Mouse (Mus musculus): ENCODE results near the gene Gm17387.
A peak's percentile ranks its signal among the peaks of the same experiment; 100 is the strongest.

The Gm17387 gene

DNA sequence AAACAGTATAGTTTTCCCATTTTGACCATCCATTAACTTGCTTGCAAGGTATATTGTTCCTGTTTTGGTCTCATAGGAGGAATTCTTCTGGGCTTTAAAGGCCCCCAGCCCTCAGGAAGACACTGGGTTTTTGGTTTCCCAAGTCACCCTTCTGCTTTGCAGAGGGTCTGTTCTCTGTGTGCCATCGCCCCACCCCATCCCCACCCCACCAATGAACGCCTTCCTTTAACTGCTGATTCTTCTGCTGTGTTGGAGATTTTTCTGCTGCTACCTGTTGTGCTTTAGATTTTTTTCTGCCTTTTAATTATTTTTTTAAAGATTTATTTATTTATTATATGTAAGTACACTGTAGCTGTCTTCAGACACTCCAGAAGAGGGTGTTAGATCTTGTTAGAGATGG is at the start of gene Gm17387:
TSS of gene Gm17387 (plus strand) at position 301 of the 400 bp plus-strand sequence.
- DNase-seq (ENCODE audit: extremely low spot score, low spot score), result no peak

- DNase-seq (ENCODE audit: extremely low spot score, low spot score), result no peak
Observed at GRCm38 (mm10) chr7:140981704-140982103, 47.2 kb upstream of the Gm17387 start.

- DNase-seq (ENCODE audit: extremely low spot score, low spot score), result no peak
Observed at GRCm38 (mm10) chr7:140982971-140983370, 46.0 kb upstream of the Gm17387 start.

DNA sequence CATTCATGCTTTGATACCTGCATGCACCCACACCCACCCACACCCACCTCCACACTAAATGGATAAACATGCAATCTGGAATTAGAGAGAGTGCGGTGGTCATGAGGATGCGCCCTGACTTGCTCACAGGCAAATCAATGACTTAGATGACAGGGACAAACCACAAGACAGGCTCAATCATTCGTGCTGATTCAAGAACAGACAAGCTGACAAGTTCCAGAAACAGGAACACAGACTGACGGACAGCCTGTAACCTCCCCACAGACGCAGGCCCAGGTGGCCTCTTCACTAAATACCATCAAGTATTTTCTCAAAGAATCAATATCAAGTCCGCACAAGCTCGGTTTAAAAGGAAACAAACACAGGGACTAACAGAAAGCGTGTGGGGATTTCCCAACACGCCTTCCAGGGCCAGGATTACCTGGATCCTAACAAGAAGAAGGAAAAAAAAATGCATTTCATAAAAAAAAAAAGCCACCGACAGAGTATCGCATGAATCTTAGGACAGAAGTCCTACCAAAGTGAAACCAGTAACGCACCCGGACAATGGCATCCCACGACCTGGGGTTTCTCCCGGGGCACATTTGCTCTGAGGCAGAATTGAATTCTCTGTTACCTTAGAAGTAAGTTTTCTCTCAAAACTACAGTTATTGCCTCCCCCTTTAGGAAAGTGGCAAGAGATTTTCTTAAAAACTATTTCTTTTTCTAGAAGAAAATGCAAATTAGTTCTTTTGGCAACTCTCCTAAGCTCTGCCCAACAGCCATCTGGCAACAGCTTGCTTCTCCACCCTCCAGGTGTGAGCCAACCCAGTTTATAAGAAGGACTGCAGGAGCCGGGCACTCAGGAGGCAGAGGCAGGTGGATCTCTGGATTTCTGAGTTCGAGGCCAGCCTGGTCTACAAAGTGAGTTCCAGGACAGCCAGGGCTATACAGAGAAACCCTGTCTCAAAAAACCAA is 41.5 kb upstream of the Gm17387 start:
- DNase-seq (ENCODE audit: extremely low spot score, low spot score), result no peak

DNA sequence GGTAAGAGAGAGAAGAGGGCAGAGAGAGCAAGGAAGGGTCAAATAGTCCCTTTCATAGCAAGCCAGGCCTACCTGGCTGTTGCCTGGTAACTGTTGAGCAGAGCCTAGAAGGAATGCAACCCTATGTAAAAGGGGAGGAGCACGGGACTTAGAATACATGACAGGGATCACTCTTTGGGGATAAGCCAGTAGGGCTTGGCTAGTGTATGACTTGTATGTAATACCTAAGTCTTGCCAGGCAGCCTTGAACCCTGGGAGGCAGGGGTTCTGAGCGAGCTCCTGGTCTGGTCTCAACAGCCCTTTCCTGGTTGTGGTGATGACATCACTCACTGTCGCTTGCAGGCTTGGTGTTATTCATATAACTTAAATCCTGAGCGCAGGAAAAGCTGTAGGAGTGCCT is 39.9 kb upstream of the Gm17387 start:
- no peak for DNase-seq (ENCODE audit: extremely low spot score, low spot score)

GRCm38 (mm10) chr7:140990185-140990584 is 38.7 kb upstream of the Gm17387 start:
- DNase-seq (ENCODE audit: extremely low spot score, low spot score), result no peak

GRCm38 (mm10) chr7:140990622-140991021 is 38.3 kb upstream of the Gm17387 start:
- no peak for DNase-seq (ENCODE audit: extremely low spot score, low spot score)

DNA sequence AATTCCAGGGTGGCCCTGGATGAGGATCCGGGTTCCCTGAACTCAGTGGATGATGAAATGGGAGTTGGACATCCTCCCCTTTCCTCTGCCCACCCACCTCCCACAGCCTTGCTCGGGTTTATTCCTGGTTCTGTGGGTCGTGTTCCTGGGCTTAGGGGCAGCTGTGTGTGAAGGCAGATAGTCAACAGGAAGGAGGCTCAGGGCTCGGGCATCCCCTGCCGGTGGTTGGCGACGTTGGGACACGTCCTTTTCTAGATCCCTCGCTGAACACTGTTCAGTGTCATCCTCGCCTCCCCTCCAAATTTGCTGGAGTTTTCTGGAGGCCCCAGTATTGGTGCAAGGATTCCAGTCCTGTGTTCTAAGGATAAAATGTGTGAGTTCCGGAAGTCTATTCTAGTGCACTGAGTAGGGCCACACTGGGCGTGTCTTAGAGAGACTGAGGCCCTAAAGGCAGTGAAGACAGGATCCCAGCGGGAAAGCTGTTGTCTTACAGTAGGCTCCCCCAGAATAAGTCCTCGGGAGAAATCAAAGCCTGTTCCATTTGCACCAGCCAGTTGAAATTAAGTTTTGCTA is 37.7 kb upstream of the Gm17387 start:
- no peak for DNase-seq (ENCODE audit: extremely low spot score, low spot score)

- DNase-seq (ENCODE audit: extremely low spot score, low spot score), result no peak
Observed at GRCm38 (mm10) chr7:140997817-140998216, 31.1 kb upstream of the Gm17387 start.

- no peak for DNase-seq (ENCODE audit: extremely low spot score, low spot score)
Observed at GRCm38 (mm10) chr7:140998853-140999700, 29.9 kb upstream of the Gm17387 start.

- no peak for DNase-seq (ENCODE audit: extremely low spot score, low spot score)
Observed at GRCm38 (mm10) chr7:141000881-141001708, 27.8 kb upstream of the Gm17387 start.

- no peak for DNase-seq (ENCODE audit: extremely low spot score, low spot score)
Observed at GRCm38 (mm10) chr7:141003248-141004010, 25.5 kb upstream of the Gm17387 start.

DNA sequence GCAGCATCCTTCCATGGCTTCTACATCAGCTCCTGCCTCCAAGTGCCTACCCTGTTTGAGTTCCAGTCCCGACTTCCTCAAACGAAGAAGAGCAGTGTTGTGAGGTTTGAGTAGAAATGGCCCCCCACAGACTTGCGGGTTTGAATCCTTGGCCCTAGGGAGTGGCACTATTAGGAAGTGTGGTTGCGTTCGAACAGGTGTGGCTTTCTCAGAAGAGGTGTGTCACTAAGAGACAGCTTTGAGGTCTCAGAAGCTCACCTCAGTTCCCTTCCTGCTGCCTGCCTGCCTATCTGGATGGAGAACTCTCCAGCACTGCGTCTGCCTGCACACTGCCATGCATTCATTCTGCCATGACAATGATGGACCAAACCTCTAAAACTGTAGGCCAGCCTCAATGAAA is 22.5 kb upstream of the Gm17387 start:
- no peak for DNase-seq (ENCODE audit: extremely low spot score, low spot score)

- no peak for DNase-seq (ENCODE audit: extremely low spot score, low spot score)
Observed at GRCm38 (mm10) chr7:141006914-141007313, 22.0 kb upstream of the Gm17387 start.

DNA sequence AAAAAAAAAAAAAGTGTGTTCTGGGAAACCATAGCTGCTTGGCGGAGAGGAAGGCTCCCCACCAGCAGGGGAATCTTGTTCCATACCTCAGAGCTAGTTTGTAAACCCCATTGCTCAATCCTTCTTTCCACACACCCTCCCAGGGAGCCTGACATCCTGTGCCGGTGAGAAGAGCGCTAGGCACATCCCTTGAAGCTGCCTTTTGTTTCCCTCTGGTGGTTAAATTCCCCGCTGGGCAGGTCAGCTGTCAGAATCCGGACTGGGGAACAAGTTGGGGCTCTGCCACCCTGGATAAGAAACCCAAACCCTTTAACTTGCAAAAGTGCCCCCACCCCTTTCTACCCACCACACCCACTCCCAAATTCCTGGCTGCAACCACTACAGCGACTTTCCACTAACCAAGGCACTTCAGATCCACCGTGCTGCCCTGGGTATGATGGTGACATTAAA is 20.6 kb upstream of the Gm17387 start:
- DNase-seq (ENCODE audit: extremely low spot score, low spot score), result peak; percentile 33

DNA sequence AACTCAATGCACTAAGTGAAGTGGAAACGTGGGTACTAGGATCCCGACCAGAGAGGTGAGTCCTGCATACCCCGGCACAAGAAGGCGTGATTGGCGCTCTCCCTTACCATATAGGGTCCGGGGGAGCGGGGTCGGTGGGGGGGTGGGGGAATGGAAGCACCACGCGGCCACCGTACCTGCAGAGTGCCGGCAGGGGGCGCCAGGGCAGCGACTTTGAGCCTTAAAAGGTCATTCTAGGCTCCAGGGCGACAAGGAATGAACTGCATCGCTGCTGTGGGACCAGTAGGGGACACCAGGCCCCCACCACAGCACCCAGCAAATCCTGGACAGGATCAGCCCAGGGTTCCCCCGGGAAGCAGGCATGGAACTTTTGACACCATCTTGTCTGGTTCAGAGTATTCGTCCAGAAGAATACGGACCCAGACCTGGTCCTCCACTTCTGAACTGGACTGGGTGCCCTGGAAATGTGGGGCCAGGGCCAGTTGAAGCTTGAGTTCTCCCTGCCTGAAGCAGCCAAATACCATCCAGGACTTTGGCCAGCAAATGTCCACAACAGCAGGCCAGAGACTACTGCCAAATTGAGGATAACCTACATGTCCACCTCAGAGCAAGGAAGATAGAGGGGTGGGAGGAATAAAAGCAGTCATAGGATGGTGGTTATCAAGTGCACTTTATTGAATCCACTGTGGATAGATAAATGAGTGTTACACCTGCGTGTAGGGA is 19.8 kb upstream of the Gm17387 start:
- peak; percentile 87 for DNase-seq (ENCODE audit: extremely low spot score, low spot score)

GRCm38 (mm10) chr7:141009665-141010064 is 19.3 kb upstream of the Gm17387 start:
- no peak for DNase-seq (ENCODE audit: extremely low spot score, low spot score)

DNA sequence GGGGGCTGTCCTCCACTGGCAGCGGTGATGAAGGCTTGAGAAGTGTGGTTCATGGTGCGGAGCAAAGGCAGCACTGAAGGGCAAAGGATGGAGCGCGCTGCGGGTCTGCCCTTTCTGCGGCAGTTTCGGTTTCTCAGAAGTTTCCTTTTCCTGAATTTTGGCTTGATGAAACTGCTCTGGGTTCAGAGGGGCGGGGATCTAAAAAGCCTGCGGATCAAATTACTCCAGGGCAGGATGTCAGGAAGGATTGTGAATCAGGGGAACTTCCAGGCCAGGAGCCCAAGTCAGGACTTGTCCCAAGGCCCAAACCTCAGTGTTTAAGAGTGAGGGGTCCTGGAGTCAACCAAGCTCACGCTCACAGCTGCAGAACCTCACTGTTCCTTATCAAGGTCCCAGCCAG is 18.3 kb upstream of the Gm17387 start, which contains the start of gene Ifitm3:
TSS of gene Ifitm3 (minus strand) at position 178 of the 400 bp plus-strand sequence.
- DNase-seq (ENCODE audit: extremely low spot score, low spot score), result peak; percentile 39

GRCm38 (mm10) chr7:141011238-141011770 is 17.6 kb upstream of the Gm17387 start:
- no peak for DNase-seq (ENCODE audit: extremely low spot score, low spot score)
